Mouse (Mus musculus): ENCODE measurements at regions not wholly inside any gene's neighbourhood (a gene's known extent, or its start where the extent isn't known, plus 50 kb on each side); places are given as distances from the start of the nearest gene placed in this dataset.
A peak's percentile ranks its signal among the peaks of the same experiment; 100 is the strongest.

- no peak for DNase-seq (ENCODE audit: low spot score in 2 of 2)
Measured at GRCm38 (mm10) chr2:144123395-144124034, 90.7 kb downstream of the Banf2 start.

- no peak for DNase-seq (ENCODE audit: low spot score in 2 of 2)
Measured at GRCm38 (mm10) chr2:144127082-144128037, 94.5 kb downstream of the Banf2 start.

- no peak for DNase-seq (ENCODE audit: low spot score in 2 of 2)
Measured at GRCm38 (mm10) chr2:144128038-144128402, 95.2 kb downstream of the Banf2 start.

- no peak for DNase-seq (ENCODE audit: low spot score in 2 of 2)
Measured at GRCm38 (mm10) chr2:144128527-144128926, 95.7 kb downstream of the Banf2 start.

GRCm38 (mm10) chr2:144133806-144134574 is 101.1 kb downstream of the Banf2 start:
- DNase-seq (ENCODE audit: low spot score in 2 of 2): no peak

GRCm38 (mm10) chr2:144134575-144134958 is 101.7 kb downstream of the Banf2 start:
- no peak for DNase-seq (ENCODE audit: low spot score in 2 of 2)

GRCm38 (mm10) chr2:144135586-144135985 is 102.7 kb downstream of the Banf2 start:
- DNase-seq (ENCODE audit: low spot score in 2 of 2): no peak

- no peak for DNase-seq (ENCODE audit: low spot score in 2 of 2)
Measured at GRCm38 (mm10) chr2:144143620-144144384, 110.9 kb downstream of the Banf2 start.

GRCm38 (mm10) chr2:144144486-144145136 is 111.8 kb downstream of the Banf2 start:
- DNase-seq (ENCODE audit: low spot score in 2 of 2): no peak

GRCm38 (mm10) chr2:144156456-144157211 is 113.8 kb upstream of the Mgme1 start:
- DNase-seq (ENCODE audit: low spot score in 2 of 2): no peak

- DNase-seq (ENCODE audit: low spot score in 2 of 2): no peak
Measured at GRCm38 (mm10) chr2:144157343-144157742, 113.1 kb upstream of the Mgme1 start.

- no peak for DNase-seq (ENCODE audit: low spot score in 2 of 2)
Measured at GRCm38 (mm10) chr2:144158256-144158655, 112.2 kb upstream of the Mgme1 start.

GRCm38 (mm10) chr2:144159854-144160331 is 110.6 kb upstream of the Mgme1 start:
- DNase-seq (ENCODE audit: low spot score in 2 of 2): no peak

- DNase-seq (ENCODE audit: low spot score in 2 of 2): no peak
Measured at GRCm38 (mm10) chr2:144160434-144160833, 110.0 kb upstream of the Mgme1 start.

GRCm38 (mm10) chr2:144161852-144162251 is 108.6 kb upstream of the Mgme1 start:
- no peak for DNase-seq (ENCODE audit: low spot score in 2 of 2)

- DNase-seq (ENCODE audit: low spot score in 2 of 2): no peak
Measured at GRCm38 (mm10) chr2:144164102-144164501, 106.4 kb upstream of the Mgme1 start.

- DNase-seq (ENCODE audit: low spot score in 2 of 2): peak; percentile 57 to 60
Measured at GRCm38 (mm10) chr2:144164986-144165821, 105.3 kb upstream of the Mgme1 start.

GRCm38 (mm10) chr2:144166102-144166750 is 104.2 kb upstream of the Mgme1 start:
- DNase-seq (ENCODE audit: low spot score in 2 of 2): no peak

All from spleen, postnatal 36 days (tissue).